Mouse (Mus musculus) thymus, postnatal 14 days (tissue): ENCODE measurements around the gene D630003M21Rik.

Source experiments
- DNase-seq: peaks from one replicate; pipeline ENCODE4 v3.0.0; 2021

The D630003M21Rik gene

DNA sequence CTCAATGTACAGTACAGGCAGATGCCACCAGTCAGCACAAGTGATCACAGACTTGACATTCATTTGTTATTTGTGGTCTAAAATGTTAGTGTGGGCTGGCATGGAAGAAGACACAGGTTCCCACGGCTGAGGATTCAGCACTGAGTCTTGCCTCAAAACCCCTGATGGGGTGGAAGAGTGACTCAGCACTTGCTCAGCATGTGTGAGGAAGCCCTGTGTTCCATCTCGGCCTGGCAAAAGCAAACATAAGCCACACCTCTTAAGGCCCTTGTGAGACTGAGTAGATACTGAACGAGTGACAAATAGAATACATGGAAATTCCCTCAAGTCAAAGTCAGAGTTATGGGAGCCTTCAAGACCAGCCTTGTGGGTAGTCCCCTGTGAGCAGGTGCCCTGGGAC is 4.1 kb upstream of the D630003M21Rik start:
- no peak for DNase-seq

DNA sequence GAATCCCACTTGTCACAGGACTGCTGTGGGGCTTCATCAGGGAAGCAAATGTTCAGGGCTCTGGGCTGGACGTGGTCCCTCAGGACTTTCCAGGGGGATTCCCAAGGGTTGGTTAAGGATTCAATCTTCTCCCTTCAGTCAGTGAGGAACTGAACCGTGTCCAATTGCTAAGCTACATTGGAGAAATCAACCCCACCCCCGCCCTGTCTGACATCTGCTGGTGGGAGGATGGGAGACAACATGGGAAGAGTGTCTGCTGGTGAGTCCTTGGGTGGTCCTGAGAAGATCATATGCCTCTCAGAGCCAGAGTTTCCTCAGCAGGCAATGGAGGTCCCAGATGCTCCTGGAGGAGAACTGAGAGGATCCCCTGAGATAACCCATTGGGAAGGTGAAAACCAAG is 3.4 kb upstream of the D630003M21Rik start:
- DNase-seq: no peak

DNA sequence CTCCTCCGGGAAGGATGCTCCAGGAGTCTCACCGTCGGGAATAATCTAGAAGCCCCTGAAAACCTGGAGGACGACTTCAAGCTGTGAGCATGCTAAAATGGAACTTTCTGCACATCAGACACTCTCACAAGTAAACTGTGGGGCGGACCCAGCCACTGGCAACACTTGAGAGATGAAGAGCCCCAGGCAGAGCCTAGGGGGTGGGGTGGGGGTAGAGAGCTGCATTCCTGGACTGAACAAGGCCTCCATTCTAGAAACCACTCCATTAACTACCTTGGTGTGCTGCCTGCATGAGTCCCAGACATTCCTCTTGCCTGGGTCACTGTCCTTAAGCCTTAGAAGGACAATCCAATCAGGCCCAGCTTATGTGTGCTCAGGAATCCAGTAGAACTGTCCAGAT is 2.0 kb upstream of the D630003M21Rik start:
- no peak for DNase-seq

DNA sequence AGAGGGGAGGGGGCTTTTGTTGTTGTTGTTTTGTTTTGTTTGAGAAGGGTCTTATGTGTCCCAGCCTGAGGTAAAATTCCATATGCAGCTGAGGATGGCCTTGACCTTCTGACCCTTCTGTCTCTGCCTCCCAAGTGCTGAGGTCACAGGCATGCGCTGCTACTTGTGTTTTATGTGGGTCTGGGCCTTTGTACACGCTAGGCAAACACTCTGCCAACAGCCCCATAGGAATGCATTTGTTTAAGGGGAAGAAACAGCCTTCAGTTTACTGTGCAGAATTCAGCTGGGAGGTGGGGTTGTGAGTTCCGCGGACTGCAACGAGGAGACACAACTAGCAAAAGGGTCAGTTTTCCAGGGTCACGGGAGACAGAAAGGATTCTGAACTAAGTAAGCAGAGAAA is 1.6 kb upstream of the D630003M21Rik start:
- no peak for DNase-seq

DNA sequence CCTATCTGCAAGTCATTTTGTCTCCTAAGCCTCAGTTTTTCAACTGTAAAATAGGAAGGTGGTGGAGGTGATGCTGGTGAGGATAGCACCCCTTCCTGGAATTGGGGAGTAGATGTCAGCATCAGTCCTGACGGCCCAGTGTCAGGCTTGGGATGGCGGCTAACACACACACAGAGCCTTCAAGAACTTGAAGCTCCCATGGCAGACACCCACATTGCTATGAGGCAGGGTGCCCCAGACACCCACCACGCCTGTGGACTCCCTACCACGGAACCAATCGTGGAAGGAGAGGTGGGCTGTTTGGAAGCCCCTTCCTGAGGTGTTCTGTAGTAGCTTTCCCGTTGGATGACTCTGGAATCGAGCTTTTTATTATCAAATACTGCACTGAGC is 476 bp upstream of the D630003M21Rik start:
- no peak for DNase-seq

DNA sequence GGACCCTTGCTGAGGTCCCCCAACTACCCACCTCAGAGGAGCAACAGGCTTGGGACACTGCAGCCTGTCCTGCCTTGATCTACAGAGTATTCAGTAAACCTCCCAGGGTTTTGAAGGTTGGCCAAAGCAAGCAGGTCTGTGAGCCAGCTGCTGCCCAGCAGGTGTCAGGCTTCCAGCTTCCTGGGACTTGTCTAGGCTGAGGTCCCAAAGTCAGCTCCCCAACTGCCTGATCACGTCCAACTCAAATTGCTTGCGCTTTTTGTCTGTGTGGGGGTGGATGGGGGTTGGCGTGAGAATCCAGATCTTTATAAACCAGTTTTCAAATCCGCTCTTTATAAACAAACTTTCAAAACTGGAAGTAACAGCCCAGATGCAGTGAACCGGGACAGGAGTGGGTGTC is 3.7 kb downstream of the D630003M21Rik start:
- DNase-seq: no peak

DNA sequence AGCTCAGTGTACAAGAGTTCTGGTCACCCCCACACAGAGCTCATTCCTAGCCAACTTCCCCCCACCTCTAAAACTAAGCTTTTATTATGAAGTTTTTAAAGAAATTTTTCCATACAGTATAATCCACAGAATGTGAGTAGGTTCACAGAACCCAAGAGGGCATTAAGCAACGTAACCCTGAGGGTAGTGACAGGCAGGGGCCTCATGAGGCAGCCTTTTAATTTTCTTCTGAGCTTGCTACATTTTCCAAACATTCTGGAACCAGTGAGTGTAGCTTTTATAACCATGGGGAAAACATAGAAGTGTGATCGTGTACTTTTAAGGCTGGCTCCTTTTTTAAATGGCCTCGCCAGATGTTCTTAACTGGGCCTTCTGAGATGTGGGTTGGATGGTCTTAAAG is 5.5 kb downstream of the D630003M21Rik start:
- no peak for DNase-seq

DNA sequence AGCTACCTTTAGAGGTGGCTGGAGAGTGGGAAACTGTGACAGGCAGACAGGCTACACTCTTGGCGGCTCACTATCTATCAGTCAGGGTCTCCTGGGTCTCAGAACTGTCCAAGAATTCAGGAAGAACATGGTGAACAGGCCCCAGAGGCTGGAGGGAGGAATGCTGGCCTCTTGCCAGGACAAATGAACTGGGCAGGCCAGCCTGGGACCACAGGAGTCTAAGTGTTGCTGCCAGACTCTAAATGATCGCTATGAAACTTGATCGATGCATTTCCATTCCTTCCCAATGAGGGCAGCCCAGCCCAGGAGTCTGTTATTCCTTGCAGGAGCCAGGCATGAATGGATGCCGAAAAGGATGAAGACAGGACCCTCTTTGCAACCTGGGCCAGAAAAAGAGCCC is 6.4 kb downstream of the D630003M21Rik start:
- DNase-seq: no peak

DNA sequence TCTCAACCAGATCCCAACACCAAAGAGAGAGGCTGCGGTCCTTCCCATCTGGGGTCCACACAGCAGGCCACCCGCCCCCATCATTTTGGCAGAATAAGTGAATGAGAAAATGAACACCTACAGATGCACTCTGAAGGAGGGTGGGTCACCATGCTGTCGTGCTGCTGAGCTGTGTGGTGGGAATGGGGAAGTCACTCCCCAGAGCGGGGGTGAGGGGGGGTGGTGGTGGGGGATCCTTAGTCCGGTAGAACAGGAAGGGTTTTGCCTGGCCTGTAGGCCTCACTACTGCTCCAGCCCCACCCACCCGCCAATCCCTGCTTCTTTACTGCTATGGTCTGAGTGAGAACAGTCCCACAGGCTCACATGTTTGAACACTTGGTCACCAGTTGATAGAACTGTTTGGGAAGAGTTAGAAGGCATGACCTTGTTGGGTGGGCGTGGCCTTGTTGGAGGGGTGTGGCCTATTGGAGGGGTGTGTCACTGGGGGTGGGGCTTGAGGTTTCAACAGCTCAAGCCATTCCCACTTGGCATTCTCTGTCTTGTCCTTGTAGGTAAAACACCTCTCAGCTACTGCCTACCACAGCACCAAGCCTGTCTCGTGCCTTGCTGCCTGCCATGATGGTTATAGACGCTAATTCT is 7.5 kb downstream of the D630003M21Rik start:
- DNase-seq: no peak

DNA sequence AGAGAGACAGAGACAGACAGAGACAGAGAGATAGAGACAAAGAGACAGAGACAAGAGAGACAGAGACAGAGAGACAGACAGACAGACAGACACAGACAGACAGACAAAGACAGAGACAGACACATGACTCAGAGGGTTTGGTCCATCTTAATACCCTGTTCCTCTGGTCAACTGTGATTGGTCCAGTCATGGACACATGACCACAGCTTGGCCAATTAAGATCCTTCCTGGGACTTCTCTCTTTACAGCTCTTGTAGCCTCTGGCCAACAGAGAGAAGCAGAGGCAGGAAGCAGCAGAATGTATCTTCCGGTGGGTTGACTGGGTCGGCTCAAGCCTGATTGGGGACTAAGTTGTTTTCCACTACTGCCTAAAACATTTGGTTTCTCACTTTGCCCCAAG is 9.5 kb downstream of the D630003M21Rik start:
- no peak for DNase-seq

DNA sequence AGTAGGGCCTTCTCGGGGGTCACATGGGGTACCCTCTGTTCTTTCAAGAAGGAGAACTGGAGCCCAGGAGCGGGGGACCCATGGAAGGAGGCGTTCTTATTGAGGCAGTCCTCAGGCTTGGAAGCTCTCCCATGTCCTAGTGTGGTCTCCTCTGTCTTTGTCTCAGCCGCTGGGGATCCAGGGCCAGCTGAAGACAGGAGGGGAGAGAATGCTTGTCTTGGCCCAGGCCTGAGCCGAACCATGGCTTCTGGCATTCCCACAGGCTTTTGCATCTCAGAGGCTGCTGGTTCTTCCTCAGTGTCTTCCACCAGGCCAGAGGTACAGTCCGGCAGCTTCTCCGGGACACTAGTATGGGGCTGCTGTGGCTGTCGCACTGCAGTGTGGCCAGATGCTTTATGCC is 12.5 kb downstream of the D630003M21Rik start:
- no peak for DNase-seq

DNA sequence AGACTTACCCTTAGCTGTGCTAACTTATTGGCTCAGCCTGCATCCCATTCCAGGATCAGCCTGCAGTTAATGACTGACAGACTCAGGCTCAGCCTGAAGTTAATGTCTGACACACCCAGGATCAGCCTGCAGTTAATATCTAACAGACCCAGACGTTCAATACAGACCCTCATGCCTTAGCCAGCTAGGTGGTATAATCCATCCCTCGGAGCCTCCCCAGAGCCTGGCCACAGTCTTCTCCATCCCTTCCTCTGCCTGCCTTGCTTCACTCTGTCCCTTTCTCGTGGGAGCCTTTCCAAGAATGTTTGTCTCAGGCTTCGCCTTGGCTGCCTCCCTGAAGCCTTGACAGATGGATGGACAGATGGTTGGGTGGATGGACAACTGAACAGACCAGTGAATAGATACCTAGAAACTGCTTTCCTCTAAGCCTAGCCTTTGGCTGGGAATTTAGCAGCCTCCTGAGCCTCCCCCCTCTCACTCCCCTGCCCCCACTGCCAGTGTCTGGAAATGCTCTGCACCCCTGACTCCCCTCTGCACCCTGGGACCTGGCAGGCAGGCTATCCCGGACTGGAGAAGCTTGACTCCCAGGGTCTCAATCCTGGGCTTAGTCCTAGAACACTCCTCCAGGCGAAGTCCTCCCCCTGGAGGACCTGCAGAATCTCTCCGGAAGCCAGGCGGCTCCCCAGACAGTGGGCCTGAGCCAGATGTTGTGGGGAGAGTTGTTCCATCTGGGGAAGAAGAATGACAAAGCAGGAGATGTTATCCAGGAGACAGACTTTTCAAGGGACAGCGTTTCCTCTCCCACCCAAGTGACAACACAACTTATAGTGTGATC is 13.5 kb downstream of the D630003M21Rik start:
- DNase-seq: no peak

DNA sequence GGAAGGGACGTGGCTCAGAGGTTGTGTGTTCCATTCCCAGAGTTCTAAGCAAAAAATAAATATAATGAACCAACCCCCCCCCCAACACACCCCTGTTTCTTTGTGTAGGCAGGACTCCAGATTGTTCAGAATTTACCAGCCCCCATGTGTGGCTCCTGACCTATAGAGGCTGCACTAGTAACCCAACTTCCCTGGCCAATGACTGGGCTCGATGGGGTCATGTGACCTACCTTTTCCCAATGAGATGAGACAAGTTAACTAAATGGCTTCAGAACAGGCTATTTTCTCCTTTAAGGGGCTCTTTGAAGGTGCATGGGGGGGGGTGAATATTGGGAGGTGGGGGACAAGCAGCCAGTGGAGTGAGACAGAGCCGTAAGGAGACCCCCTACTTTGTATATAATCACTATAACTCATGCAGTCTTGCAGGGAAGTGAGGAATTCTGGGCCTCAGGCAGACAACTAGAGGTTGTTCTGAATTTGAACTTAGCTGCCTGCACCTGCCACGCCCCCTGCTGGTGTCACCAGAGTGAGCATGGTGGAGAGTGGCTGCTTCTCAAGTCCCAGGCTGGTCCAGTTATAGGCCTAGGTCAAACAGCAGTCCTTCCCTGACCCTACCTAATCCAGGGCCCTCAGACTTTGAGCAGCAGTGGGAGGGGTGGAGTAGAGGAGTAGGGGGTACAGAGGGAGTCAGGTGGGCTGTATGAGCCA is 17.1 kb downstream of the D630003M21Rik start:
- DNase-seq: peak; percentile 11

DNA sequence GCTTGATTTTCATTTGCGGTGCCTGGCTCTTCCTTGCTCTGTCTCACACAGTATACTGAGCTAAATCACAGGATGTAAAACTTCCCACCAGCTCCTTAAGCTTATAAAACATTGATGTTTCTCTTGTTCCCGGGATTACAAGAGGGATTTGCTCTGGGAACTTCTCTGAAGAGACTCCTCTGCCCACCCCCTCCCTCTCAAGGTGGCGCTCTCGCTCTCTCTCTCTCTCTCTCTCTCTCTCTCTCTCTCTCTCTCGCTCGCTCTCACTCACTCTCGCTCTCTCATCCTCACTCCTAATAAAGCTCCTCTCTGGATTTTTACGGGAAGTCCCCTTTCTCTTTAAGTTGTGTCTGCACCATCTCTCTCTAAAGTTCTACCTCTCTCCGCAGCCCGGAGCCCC is 18.1 kb downstream of the D630003M21Rik start:
- no peak for DNase-seq

DNA sequence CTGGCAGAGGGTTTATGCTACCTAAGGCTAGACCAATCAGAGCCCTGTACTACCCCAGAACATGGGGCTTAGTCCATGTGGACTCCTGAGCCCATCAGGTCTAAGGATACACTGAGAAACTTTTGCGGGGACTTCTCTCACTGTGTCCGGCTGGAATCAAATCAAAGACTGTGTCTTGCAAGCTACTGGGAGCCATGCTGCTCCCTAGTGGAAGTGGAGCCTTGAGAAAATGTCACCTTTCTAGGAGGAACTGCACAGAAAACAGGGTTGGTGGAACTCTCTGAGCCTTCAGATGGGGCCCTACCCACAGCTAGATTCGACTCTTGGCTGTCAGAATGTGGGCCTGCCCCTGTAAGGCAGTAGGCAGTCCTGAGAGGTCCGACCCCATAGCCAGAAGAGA is 18.5 kb downstream of the D630003M21Rik start:
- peak; percentile 42 for DNase-seq

DNA sequence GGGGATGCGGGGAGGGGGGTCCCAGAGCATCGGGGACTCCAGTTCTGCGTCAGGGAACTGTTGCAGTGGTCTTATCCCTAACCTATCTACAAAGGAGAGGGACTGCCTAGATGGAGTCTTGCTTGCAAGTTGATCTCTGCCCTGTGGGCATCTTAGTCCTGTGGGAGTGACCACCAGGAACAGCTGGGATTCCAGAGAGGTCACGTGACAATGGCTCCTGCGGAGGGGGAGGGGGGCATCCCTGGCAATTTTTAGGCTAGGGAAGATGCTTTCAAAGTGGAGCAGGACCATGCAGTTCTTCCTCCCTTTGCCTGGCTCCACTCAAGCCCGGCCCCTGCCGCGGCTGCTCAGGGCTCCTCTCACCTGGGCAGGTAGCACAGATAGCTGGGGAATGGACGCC is 19.2 kb downstream of the D630003M21Rik start:
- DNase-seq: no peak

DNA sequence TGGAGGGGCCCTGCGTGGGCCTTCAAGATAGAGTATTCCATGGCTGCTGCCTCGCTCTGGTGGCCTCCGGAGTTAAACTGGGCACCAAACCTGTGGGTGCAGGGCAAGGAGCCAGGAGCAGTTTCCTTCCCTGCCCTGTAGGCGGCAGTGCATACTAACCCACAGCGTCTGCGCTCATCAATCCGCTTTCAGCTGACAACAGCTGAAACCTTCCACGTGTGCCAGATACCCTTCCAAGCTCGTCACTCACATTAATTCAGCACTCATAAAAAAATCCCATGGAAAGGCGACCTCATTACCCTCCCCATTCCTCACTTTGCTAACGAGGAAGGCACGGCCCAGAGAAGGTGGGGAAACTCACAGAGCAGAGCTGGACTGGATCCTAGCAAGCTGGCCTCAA is 21.2 kb downstream of the D630003M21Rik start:
- peak; percentile 63 for DNase-seq

DNA sequence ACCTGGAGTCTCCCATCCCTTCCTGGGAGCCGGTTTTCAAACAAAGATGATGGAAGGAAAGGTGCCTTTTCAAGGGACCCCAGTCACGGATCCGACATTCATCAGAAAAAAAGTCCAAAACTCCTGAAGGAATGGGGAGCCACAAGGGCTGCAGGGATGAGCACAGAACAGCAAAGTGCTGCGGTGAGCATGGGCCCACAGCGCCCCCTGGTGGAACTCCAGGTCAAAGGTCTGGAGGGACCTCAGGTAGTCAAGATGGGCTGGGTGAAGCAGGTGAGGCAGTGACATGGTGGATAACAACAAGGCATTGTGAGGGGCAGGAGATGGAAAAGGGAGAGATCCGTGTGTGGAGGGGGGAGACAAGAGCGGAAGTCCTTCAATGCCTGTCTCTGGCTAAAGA is 24.9 kb downstream of the D630003M21Rik start:
- DNase-seq: peak; percentile 79

DNA sequence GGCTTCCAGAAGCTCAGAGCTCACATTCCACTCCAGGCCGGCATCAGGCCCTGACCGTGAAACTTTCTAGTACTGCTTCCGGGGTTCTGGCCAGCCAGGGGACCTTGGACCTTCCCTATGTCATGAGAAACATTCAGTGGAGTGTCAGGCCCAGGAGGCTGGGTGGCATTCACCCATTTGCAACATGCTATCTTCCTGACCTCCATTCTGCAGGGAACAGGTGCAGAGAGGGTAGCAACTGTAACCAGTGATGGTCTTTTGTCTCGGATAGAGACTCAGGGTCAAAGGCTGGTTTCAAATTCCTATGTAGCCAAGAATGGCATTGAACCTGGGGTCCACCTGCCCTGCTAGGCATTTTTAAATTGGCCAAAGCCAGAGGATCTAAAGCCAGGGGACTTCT is 25.3 kb downstream of the D630003M21Rik start:
- DNase-seq: no peak

DNA sequence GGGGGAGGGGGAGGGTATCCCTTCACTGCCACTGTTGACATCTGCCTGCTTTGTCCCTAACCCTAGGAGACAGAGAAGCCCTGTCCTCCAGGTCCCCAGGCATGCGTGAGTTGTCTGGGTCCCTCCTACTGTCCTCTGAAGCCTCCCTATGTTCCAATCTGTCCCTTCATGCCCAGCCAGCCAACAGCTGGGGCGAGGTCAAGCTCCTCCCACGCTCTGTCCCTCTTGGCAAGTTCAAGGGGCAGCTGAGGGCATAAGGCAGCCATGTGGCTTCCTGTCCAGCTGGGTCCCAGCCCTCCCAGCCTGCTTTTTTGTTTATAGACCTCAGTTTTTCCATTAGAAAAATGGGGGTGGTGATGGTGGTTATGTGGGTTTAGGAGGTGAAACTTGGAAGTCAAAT is 29.7 kb downstream of the D630003M21Rik start:
- no peak for DNase-seq

DNA sequence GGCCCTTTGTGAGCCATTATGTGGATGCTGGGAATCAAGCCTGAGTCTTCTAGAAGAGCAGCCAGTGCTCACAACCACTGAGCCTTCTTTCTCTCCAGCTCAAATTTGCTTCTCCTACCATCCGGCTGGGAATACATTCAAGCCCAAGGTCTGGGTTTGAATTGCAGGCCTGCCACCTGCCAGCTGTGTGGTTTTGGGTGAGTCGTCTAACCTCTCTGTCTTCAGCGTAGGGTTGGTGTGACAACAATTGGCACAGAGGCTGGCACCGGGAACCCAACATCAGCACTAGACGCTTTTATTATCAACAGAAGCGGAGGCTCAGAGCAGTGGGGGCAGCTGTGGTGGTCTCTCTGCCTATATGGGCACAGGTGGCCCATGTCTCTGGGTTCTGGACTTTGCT is 30.2 kb downstream of the D630003M21Rik start:
- DNase-seq: no peak

DNA sequence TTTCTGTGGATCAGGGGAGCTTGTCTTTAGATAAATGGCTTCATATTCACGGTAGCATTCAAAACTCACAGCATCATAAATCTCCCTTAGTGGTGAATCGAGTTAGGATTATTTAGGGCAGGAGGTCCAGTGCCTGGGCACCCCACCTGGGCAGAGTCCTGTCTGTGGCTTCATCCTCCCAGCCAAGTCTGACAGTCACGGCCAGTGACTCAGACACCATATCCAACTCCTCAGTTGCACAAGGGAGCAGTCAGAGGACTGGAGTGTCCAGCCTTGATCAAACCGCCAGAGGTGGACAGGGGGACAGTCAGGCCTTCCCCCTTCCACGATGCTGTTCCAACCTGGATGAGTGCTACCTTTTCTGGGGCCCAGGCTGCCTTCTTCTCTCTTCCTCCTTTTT is 31.1 kb downstream of the D630003M21Rik start:
- DNase-seq: no peak

DNA sequence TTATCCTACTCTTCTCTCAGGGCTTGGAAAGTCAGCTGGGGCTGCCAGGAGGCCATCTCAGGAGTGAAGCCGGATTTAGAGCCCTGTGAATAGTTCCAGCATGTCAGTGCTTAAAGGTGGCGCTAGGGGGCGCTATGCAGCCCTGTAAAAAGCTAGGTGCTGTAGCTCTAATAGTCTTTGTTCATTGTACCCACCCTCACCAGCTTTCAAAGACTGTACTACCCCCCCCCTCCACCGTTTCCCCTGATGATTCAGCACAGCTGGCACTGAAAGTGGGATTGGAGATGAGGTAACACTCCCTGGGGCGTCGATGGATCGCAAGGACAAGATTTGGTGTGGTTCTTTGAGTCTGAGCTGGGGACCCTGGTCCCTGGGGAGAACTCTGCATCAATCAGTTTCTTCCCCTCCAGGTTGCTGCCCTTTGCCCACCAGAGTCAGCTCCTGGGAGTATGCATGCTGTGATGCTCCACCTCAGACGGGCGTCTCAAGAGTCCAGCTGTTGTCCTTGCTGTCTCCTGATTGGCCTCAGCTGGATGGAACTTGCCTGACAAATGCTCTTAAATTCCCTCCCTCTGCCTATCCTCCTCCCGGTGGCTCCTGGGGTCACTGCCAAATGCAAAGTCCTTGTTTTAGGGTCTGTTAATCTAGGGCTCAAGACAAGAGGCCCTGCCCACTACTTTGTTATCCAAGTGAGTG is 33.9 kb downstream of the D630003M21Rik start:
- peak; percentile 40 for DNase-seq
